Mouse (Mus musculus): ENCODE data around the gene Hdgfl2.
"Not testable (repeated sequence)": the region's sequence is repeated elsewhere in the genome, so short reads cannot be mapped to it uniquely, and the experiment has no call there.

Gene Hdgfl2

DNA sequence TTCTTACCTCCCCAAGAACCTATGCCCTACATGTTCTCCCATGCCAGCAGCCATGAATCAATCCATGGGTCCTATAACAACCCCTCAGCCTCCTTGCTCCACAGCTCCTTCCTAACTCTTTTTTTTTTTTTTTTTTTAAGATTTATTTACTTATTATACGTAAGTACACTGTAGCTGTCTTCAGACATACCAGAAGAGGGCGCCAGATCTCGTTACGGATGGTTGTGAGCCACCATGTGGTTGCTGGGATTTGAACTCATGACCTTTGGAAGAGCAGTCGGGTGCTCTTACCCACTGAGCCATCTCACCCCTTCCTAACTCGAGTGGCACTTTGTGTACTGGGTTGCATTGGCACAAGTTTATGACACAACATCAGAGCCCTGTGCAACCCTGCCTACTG lies 13.7 kb upstream of the Hdgfl2 start:
- not testable (repeated sequence) for DNase-seq

DNA sequence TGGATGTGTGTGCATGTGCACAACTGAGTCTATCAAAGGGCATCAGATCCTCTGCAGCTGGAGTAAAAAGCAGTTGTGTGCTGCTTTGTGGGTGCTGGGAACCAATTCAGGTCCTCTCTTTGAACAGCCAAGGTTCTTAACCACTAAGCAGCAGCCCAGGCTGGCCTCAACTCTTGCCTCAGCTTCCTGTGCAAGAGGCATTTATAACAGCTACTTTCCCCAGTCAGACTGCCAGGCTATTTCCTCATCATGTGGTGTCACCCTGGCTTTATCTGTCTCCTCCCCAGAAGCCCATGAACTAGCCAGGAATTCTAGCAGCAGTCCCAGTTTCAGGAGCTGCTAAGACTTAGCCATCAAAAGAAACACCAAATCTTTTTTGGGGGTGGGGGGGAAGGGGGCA lies 13.0 kb upstream of the Hdgfl2 start:
- DNase-seq, result no peak

DNA sequence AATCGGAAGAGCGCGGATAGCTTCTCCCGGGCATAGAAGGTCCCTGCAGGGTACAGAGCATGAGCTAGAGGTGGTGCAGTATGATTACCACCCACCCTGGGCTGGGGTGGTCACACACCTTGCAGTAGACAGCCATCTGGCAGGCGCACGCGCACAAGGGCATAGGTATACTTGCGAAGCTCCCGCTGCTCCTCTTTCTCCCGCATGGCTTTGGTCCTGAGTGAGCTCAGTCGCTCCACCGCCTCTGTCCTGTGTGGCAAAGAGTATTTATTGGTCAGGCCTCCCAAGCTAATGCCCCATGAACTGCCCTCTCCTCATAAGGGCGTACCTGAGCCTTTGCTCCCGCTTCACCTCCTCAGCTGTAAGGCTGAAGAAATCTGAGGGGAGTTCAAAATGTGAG lies 10.4 kb upstream of the Hdgfl2 start:
- DNase-seq, result no peak

DNA sequence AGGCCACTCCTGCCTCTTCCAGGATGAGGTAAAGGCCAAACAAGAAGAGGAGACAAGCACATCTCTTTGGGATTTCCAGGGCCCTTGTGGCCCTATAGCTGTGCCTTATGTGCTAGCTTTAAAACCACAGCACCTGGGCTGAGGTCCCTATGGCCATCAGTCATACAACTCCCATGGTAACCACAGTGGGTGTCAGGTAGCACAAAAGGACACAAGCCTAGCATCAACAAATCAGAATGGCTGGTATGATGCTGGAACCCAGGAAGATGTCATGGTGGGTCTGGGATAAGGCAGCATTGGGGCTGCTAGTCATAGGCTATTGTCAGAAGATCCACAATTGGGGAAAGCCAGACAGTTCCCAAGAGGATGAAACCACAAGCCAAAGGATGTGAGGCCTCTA lies 8.3 kb upstream of the Hdgfl2 start:
- DNase-seq, result no peak

DNA sequence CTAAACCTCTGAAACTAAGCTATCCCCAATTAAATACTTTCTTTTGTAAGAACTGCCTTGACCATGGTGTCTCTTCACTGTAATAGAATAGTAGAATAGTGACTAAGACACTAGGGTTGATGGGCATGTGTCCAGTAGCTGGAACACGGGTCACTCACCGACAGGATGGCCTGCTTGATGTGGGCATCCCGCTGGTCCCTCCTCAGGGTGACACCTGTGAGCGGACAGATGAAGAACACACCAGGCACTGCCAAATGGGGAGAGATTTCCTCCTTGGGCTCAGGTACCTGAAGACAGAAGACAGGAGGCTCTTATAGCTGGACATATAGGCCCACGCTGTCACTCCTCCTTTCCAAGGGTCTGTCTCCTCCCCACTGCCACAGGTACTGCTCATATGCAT lies 7.2 kb upstream of the Hdgfl2 start:
- DNase-seq, result no peak

DNA sequence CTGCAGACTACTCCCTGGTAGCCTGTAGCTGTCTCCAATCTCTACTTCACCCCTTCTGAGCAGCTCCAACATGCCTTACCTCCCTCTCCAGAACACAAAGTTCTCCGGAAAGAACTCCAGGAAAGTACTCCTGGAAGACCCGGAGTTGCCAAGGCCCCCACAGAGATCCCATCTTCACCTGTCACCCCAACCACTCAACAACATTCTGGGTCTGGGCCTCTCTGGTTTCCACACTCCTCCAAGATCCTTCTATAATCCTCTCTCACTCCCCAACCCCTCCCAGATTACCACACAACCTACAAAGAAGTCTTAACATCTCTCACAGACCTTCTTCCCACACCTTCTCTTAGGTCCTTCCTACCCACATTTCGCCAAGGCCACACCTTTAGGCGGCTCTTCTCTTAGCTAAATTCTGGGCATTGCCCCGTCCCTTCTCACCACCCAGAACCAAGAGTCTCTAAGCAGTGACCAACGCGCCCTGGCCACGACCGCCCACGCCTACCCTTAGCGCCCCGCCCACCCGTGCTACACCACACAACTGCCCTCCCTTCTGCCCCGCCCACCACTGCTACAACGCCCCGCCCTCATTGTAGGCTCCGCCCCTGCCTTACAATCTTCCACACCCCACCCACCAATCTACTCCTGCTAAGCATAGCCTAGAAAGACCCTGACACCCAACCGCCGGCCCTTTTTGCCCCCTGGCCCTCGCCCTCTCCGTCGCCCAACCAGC lies 5.2 kb upstream of the Hdgfl2 start:
- peak; percentile 81 for DNase-seq

DNA sequence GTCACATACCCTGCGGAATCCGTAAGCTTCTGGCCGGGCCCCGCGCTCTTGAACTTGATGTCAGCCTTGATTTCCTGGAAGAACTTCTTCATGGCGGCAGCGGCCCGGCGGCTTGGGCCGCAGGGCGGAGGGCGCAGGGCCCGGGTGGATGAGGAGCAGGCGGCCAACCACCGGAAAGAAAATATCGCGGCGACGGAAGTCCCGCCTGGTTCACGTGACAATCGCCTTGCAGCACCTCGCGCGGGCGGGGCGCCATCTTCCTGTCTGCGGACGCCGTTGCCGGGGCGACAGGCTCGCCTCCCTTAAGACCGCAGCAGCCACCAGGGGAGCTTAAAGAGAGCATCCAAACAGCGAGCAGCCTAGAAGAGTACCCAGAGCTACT lies 4.6 kb upstream of the Hdgfl2 start, which contains the start of gene Ubxn6:
Gene Ubxn6, minus strand, starts transcription at position 202 of the 382 bp plus-strand sequence.
- DNase-seq, result peak; percentile 97

DNA sequence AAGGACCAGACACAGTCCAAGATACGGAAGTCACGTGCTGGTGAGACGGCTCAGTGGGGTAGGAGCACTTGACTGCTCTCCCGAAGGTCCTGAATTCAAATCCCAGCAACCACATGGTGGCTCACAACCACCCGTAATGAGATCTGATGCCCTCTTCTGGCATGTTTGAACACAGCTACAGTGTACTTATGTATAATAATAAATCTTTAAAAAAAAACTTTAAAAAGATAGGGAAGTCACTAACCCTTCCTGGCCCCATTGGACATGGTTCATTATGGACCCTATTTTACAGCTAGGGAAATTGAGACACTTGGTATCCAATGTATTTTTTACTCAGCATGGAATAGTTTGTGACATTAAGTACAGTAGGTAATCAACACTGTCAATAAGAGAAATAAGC lies 1.9 kb upstream of the Hdgfl2 start:
- no peak for DNase-seq

DNA sequence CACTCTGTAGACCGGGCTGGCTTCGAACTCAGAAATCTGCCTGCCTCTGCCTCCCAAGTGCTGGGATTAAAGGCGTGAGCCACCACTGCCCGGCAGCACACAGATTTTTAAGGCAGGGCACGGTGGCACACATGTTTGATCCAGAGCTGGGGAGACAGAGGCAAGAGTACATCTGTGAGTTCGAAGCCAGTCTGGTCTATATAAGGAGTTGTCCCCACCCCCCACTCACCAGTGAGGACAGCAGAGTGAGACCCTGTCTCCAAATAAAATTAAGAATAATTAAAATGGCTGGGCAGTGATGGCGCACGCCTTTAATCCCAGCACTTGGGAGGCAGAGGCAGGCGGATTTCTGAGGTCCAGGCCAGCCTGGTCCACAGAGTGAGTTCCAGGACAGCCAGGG lies 1.1 kb upstream of the Hdgfl2 start:
- DNase-seq, result not testable (repeated sequence)

DNA sequence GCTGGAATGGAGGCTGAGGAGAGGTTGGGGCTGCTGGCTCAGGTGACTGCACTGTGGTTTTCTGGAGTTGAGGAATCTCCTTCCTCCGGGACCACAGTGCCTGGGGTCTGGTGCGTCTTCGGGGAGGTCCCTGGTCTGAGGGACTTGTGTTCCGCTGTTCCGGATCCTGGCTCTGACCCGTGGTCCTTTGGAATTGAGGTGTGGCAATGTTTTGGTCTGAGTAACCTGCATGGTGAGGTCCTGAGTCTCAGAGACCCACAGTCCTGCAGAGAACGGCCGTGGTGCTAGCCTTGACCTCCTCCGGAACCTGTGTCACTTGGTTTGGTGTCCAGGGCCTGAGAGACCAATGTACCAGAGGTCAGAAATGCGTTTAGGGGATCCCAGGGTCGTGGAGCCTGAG lies 487 bp downstream of the Hdgfl2 start:
- DNase-seq, result no peak

DNA sequence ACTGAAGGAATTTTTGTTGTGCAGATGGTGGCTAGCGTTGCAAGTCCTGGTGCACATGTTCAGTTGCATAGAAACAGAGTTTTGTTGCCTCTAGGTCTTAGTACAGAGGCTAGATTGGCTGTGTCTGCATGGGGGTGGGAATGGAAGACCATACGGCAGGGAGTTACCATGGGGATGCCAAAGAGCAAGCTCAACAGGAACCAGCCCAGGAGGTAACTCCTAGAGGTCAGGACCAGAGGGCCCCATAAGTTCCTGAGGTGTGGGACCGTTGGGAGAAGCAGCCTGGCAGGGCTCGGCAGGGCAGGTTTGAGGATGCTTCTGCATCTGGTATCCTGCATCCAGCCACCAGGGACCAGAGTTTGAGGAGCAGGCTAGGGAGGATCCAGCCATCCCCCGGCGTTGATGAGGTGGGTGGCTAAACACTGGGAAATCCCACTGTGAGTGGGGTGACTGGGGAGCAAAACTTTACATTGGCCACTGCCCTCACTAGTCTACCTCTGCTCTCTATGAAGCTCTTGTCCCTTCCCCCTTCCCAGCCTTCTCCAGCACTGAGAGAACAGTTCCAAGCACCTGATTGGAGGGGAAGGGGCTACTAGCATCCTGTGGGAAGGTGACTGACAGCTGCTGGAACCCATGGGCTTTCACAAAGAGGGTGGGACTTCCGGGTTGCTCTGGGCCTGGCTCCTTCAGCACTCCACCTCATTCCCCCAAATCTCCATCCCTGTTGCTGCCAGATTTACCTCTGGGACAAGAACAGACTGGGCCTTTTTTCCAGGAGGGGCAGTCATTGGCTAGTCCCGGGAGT lies 1.5 kb downstream of the Hdgfl2 start:
- DNase-seq, result peak; percentile 9

DNA sequence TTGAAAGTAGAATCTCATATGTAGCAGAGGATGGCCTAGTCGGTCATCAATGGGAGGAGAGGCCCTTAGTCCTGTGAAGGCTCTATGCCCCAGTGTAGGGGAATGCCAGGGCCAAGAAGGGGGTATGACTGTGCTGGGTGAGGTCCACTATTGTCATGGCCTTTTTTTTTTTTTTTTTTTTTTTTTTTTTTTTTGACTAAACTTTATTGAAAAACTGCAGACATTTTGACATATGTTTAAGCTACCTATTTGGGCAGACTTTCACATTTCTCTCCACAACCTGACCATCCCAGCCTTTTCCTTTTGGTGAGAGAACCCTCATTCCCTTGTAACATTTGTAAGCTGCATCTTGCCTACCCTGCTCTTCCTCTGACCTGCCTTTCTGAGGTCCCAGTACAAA lies 12.9 kb downstream of the Hdgfl2 start:
- DNase-seq, result no peak

DNA sequence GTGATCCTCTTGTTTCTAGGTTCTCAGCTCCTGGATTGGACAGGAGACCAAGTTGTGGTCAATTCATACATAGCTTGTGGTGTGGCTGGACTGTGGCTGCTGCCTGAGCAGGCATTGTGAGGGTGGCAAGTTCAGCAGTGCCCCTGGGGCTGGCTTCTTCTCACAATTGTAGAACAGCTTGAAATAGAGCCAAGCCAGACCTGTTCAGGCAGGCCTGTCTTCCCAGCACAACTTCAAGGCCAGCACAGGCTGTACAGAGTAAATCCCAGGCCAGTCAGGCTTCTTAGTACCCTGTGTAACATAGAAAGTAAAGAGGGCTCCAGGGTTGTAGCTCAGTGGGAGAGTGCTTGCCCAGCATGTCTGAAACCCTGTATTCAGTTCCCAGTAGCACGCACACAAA lies 13.4 kb downstream of the Hdgfl2 start:
- DNase-seq, result no peak

DNA sequence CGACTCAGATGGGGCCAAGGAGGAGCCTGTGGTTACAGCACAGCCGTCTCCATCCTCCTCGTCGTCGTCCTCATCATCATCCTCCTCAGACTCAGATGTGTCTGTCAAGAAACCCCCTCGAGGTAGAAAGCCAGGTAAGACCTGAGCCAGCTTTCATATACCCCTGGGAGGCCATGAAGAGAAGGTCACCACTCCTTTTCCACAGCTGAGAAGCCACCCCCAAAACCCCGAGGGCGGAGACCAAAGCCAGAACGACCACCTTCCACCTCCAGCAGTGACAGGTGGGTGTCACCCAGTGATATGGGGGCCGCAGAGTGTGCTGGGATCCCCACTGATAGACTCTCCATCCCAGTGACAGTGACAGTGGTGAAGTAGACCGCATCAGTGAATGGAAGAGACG lies 17.4 kb downstream of the Hdgfl2 start:
- DNase-seq, result no peak

DNA sequence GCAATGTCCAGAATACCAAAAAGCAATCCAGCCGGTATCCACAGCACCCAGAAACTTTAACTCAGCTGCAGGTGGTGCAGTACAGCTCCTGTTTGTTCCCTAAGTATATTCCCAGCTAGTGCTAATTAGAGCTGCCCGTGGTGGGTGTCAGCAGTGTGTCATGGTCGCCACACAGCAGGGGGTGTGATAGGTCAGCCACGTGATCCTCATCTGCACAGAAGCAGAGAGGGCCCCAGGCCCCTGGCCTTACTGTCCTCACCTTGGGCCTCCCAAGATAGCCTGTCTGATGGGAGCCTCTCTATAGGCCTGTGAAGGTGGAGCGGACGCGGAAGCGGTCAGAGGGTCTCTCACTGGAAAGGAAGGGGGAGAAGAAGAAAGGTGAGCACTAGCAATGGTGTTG lies 18.7 kb downstream of the Hdgfl2 start:
- DNase-seq, result no peak

DNA sequence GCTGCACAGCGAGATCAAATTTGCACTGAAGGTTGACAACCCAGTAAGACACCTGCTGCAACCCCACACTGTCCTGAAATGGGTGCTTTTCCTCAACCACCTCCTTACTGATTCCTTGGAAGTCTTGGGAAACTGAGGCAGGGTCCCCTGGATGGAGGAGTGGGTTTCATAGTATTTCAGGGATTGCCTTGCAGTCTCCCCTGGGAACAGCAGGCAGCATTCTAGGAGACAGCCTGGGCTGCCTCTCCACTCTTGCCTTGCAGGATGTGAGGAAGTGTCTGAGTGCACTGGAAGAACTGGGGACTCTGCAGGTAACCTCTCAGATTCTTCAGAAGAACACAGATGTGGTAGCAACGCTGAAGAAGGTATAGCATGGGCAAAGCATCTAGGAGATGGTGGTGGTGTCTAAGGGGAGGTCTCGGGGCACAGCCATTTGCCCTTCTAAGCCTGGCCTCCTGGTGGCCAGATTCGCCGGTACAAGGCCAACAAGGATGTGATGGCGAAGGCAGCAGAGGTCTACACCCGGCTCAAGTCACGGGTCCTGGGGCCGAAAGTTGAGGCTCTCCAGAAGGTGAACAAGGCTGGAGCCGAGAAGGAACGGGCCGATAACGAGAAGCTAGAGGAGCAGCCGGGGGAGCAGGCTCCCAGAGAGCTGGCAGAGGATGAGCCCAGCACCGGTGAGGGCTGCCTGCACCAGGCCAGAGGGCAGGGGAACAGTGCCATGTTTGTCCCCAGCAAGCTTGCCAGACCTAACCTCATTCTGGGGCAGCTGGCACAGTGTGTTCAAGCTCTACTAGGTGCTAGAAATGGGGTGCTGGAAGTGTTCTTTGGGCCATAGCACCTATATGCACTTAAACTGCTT lies 19.5 kb downstream of the Hdgfl2 start:
- no peak for DNase-seq

DNA sequence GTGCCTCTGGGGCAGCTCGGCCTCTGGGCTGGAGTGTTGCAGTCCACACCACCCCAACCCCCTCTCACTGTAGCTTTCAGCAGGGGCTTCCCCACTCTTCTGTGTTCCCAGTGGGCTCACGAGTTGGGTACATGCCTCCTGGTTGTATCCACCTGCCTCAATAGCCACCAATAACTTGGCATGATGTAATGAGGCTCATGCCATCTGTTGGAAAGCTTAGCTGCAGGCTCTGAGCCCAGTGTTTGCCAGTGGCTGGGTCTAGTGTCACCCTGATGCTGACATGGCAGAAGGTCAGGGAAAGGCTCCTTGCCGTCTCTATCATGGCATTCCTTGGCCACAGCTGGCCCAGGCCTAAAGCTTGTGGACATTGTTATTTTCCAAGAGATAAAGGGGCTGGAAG lies 21.4 kb downstream of the Hdgfl2 start:
- DNase-seq, result no peak

DNA sequence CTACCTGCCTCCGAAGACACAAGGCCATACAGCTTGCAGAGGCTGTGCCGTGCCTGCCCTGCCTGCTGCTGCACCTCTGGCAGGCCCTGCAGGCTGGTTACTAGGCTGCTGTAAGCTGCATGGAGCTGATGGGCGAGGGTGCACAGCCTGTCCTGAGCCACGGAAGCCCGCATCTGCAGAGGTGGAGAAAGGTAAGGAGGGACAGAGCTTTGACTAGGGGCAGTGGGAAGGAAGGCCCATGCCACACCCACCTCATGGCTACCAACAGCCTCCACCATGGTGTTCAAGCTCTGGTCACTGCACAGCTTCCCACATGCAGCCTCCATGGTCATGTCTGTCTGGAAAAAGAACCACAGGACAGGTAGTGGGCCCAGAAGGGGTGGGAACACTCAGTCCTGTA lies 22.7 kb downstream of the Hdgfl2 start:
- DNase-seq, result no peak

DNA sequence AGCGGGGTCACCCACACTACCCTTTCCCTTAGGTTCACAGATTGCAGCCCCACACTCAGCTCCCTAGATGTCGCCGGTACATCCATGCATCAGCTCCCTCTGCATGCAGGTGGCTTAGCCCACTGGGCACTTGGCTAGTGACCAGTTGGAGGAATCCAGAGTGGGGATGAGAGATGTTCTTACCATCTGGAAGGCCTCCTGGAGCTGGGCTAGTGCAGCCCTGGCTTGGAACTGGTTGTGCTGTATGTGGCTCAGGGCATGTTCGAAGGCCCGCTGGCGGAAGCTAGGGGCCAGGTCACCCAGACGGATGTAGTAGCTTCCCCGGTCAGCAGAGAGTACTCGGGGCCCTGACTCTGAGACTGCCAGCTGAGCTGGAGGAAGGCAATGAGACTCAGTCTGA lies 23.5 kb downstream of the Hdgfl2 start:
- DNase-seq, result no peak

DNA sequence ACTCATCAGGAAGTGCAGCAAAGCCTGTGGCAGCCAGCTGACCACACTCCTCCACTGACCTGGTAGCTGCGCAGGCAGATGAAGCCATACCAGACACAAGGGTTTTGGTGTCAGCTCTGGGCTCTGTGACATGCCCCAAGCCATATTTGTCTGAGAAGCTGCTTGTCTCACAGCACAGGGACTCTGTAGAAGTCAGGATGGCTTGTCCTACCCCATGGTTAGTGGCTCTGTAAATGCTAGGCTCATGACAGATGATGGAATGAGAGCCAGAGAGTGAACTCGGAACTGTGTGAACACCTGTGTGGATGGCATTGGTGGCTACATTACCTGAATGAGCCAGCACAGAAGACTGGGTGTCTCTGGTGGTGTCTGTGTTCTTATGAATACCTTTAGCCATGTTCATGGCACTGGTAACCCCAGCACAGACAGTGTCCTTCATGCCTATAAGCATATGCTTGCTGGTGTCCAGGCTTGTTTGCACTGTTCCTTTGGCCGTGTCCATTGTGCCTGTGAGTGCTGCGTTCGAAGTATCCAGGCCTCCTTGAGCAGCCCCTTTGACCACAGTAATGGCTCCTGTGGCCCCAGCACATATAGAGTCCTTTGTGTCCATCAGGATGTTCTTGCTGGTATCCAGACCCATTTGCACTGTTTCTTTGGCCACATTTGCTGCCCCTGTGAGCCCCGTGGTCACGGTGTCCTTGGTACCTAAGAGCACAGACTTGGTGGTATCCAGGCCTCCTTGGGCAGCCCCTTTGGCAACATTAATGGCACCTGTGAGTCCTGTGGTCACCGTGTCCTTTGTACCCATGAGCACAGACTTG lies 24.2 kb downstream of the Hdgfl2 start:
- DNase-seq, result no peak

DNA sequence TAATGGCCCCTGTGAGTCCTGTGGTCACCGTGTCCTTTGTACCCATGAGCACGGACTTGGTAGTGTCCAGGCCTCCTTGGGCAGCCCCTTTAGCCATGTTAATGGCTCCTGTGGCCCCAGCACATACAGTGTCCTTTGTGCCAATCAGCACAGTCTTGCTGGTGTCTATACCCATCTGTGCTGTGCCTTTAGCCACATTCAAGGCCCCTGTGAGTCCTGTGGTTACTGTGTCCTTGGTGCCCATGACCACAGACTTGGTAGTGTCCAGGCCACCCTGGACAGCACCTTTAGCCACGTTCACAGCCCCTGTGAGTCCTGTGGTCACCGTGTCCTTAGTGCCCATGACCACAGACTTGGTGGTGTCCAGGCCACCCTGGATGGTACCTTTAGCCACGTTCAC lies 25.4 kb downstream of the Hdgfl2 start:
- DNase-seq, result not testable (repeated sequence)

DNA sequence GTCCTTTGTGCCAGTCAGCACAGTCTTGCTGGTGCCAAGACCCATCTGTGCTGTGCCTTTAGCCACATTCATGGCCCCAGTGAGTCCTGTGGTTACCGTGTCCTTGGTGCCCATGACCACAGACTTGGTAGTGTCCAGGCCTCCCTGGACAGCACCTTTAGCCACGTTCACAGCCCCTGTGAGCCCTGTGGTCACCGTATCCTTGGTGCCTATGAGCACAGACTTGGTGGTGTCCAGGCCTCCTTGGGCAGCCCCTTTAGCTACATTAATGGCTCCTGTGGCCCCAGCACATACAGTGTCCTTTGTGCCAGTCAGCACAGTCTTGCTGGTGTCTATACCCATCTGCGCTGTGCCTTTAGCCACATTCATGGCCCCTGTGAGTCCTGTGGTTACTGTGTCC lies 27.0 kb downstream of the Hdgfl2 start:
- DNase-seq, result not testable (repeated sequence)

DNA sequence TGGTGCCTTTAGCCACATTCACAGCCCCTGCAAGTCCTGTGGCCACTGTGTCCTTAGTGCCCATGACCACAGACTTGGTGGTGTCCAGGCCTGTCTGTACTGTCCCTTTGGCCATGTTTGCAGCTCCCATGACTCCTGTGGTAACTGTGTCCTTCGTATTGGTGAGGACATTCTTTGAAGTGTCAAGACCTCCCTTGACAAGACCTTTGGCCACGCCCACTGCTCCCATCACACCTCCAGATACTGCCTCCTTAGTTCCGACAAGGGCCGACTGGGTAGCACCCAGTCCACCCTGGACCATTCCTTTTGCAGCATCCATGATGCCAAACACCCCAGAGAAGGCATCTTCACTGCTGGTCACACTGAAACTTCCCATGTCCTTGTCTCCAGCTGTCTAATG lies 27.5 kb downstream of the Hdgfl2 start:
- DNase-seq, result no peak

Measured in thymus, postnatal 25 days (tissue).